Mouse (Mus musculus) CH12.LX (cell line): ENCODE results near the gene Ramp1. TPM values are rescaled to one million over a fixed set of nuclear protein-coding genes. Genes with fewer than 3 reads are reported as not detected.

ENCODE experiments used
- DNase-seq: peaks from one replicate; pipeline ENCODE4 v3.0.0-alpha.2; 2013; ENCODE audit errors: extremely low read depth
- H3K27ac ChIP-seq: 2 replicates; pipeline ENCODE4 v1.5.1; 2012; ENCODE audit warnings: low read depth, mild to moderate bottlenecking, control low read depth, moderate library complexity; ENCODE audit not compliant: insufficient read depth
- H3K27me3 ChIP-seq: replicated peaks from 2 replicates; pipeline ENCODE3; 2012; ENCODE audit warnings: inconsistent platforms
- H3K36me3 ChIP-seq, 2 experiments: replicated peaks in 1 of 2; 2 replicates each; pipeline versions ENCODE3 to v1.6.1; 2012; ENCODE audit warnings: inconsistent platforms in 1 of 2, low read length in 1 of 2, mild to moderate bottlenecking in 1 of 2, mixed read lengths in 1 of 2, moderate library complexity in 1 of 2; ENCODE audit not compliant: control insufficient read depth in 1 of 2, insufficient read depth in 1 of 2
- H3K4me1 ChIP-seq, 2 experiments: 2 replicates each; pipeline ENCODE4 v1.6.1; 2012; ENCODE audit warnings: inconsistent platforms in 1 of 2, moderate library complexity in 1 of 2; ENCODE audit not compliant: insufficient read depth in 2 of 2, control insufficient read depth in 1 of 2
- H3K4me2 ChIP-seq: 2 replicates; pipeline ENCODE4 v1.6.1; 2012; ENCODE audit warnings: low read depth, mild to moderate bottlenecking, control low read depth; ENCODE audit not compliant: poor library complexity, insufficient read depth, severe bottlenecking
- H3K4me3 ChIP-seq, 3 experiments: fragments of 150-350 bp in 1 of 3; sonication (generic) in 1 of 3; replicated peaks in 1 of 3; 2 replicates each; pipeline versions ENCODE3 to v1.5.1; 2011 to 2012; ENCODE audit warnings: low read depth in 2 of 3, low read length in 2 of 3, mild to moderate bottlenecking in 2 of 3, moderate library complexity in 2 of 3, control low read depth in 1 of 3, improper control_type of control experiment in 1 of 3, inconsistent platforms in 1 of 3, mixed read lengths in 1 of 3; ENCODE audit not compliant: poor library complexity in 1 of 3
- H3K79me2 ChIP-seq: replicated peaks from 2 replicates; pipeline ENCODE4 v1.6.1; 2012; ENCODE audit warnings: mild to moderate bottlenecking, moderate library complexity; ENCODE audit not compliant: control insufficient read depth, poor library complexity, insufficient read depth, severe bottlenecking; ENCODE audit errors: extremely low read depth
- H3K9ac ChIP-seq: 2 replicates; pipeline ENCODE4 v1.6.1; 2012; ENCODE audit warnings: low read depth, mild to moderate bottlenecking, control low read depth, moderate library complexity; ENCODE audit not compliant: insufficient read depth
- H3K9me3 ChIP-seq: replicated peaks from 2 replicates; pipeline ENCODE3; 2012; ENCODE audit warnings: low read length, inconsistent platforms, mixed read lengths
- BHLHE40 ChIP-seq: IDR thresholded peaks from 2 replicates; pipeline ENCODE4 v1.6.1; 2011; ENCODE audit warnings: mild to moderate bottlenecking, low read depth, low read length, improper control_type of control experiment
- CTCF ChIP-seq, 2 experiments: IDR thresholded peaks in 1 of 2; conservative IDR thresholded peaks in 1 of 2; 2 replicates each; pipeline ENCODE4 v1.5.1; 2011 to 2012; ENCODE audit warnings: low read depth in 2 of 2, low read length in 2 of 2, improper control_type of control experiment in 1 of 2, inconsistent platforms in 1 of 2, mild to moderate bottlenecking in 1 of 2, moderate library complexity in 1 of 2
- ELF1 ChIP-seq: IDR thresholded peaks from 2 replicates; pipeline ENCODE4 v1.6.1; 2014; ENCODE audit warnings: low read depth, mild to moderate bottlenecking, inconsistent platforms, low read length, improper control_type of control experiment
- EP300 ChIP-seq: IDR thresholded peaks from 2 replicates; pipeline ENCODE4 v1.6.1; 2011; ENCODE audit warnings: low read length, improper control_type of control experiment
- ETS1 ChIP-seq: conservative IDR thresholded peaks from 2 replicates; pipeline ENCODE4 v1.6.1; 2012; ENCODE audit warnings: low read depth, mild to moderate bottlenecking, inconsistent platforms, low read length, improper control_type of control experiment, moderate library complexity
- GABPA ChIP-seq: IDR thresholded peaks from 2 replicates; pipeline ENCODE4 v1.6.1; 2012; ENCODE audit warnings: low read depth, low read length, improper control_type of control experiment, inconsistent platforms; ENCODE audit not compliant: insufficient replicate concordance
- HCFC1 ChIP-seq: IDR thresholded peaks from 2 replicates; pipeline ENCODE4 v1.6.1; 2012; ENCODE audit warnings: low read depth, mild to moderate bottlenecking, inconsistent platforms, low read length, improper control_type of control experiment
- IRF4 ChIP-seq: IDR thresholded peaks from 2 replicates; pipeline ENCODE4 v1.6.1; 2014; ENCODE audit warnings: low read depth, mild to moderate bottlenecking, inconsistent platforms, low read length, improper control_type of control experiment
- JUN ChIP-seq: IDR thresholded peaks from 2 replicates; pipeline ENCODE4 v1.6.1; 2011; ENCODE audit warnings: low read depth, mild to moderate bottlenecking, low read length, improper control_type of control experiment, moderate library complexity; ENCODE audit not compliant: insufficient read depth
- MAFK ChIP-seq: IDR thresholded peaks from 2 replicates; pipeline ENCODE4 v1.6.1; 2011; ENCODE audit warnings: low read length, improper control_type of control experiment; ENCODE audit not compliant: insufficient replicate concordance
- MAZ ChIP-seq: IDR thresholded peaks from 2 replicates; pipeline ENCODE4 v1.6.1; 2012; ENCODE audit warnings: low read depth, mild to moderate bottlenecking, inconsistent platforms, low read length, improper control_type of control experiment, moderate library complexity
- MEF2A ChIP-seq: IDR thresholded peaks from 2 replicates; pipeline ENCODE4 v1.6.1; 2014; ENCODE audit warnings: low read depth, mild to moderate bottlenecking, inconsistent platforms, low read length, improper control_type of control experiment, borderline replicate concordance
- MYC ChIP-seq: IDR thresholded peaks from 2 replicates; pipeline ENCODE4 v1.6.1; 2011; ENCODE audit warnings: low read depth, mild to moderate bottlenecking, improper control_type of control experiment, low read length
- POLR2A ChIP-seq: IDR thresholded peaks from 2 replicates; pipeline ENCODE4 v1.6.1; 2011; ENCODE audit warnings: low read depth, mild to moderate bottlenecking, improper control_type of control experiment, low read length
- RAD21 ChIP-seq: IDR thresholded peaks from 2 replicates; pipeline ENCODE4 v1.6.1; 2011; ENCODE audit warnings: low read depth, mild to moderate bottlenecking, low read length, improper control_type of control experiment, moderate library complexity
- RCOR1 ChIP-seq: conservative IDR thresholded peaks from 2 replicates; pipeline ENCODE4 v1.6.1; 2012; ENCODE audit warnings: low read depth, mild to moderate bottlenecking, inconsistent platforms, low read length, improper control_type of control experiment
- SMC3 ChIP-seq: IDR thresholded peaks from 2 replicates; pipeline ENCODE4 v1.6.1; 2011; ENCODE audit warnings: low read depth, low read length, improper control_type of control experiment
- TCF12 ChIP-seq: IDR thresholded peaks from 2 replicates; pipeline ENCODE4 v1.6.1; 2014; ENCODE audit warnings: low read depth, mild to moderate bottlenecking, inconsistent platforms, low read length, improper control_type of control experiment
- UBTF ChIP-seq: IDR thresholded peaks from 2 replicates; pipeline ENCODE4 v1.6.1; 2012; ENCODE audit warnings: low read depth, mild to moderate bottlenecking, inconsistent platforms, low read length, improper control_type of control experiment, moderate library complexity
- USF1 ChIP-seq: IDR thresholded peaks from 2 replicates; pipeline ENCODE4 v1.6.1; 2014; ENCODE audit warnings: low read depth, mild to moderate bottlenecking, inconsistent platforms, low read length, improper control_type of control experiment
- ZC3H11A ChIP-seq: IDR thresholded peaks from 2 replicates; pipeline ENCODE4 v1.6.1; 2012; ENCODE audit warnings: low read depth, mild to moderate bottlenecking, inconsistent platforms, low read length, improper control_type of control experiment
- ZKSCAN1 ChIP-seq: IDR thresholded peaks from 2 replicates; pipeline ENCODE4 v1.6.1; 2012; ENCODE audit warnings: low read depth, inconsistent platforms, low read length, improper control_type of control experiment, borderline replicate concordance
- ZMIZ1 ChIP-seq: IDR thresholded peaks from 2 replicates; pipeline ENCODE4 v1.6.1; 2012; ENCODE audit warnings: low read depth, mild to moderate bottlenecking, inconsistent platforms, low read length, improper control_type of control experiment
- ZNF384 ChIP-seq: IDR thresholded peaks from 2 replicates; pipeline ENCODE4 v1.6.1; 2012; ENCODE audit warnings: low read depth, low read length, improper control_type of control experiment, inconsistent platforms
- dilution Hi-C: fragments of 300-500 bp; cut with MboI; formaldehyde crosslinking; loops from 2 replicates; pipeline ENCODE4 v1.14.3; 2020; ENCODE audit warnings: low sequenced_read_pairs; ENCODE audit not compliant: extremely low pct_unique_long_range_greater_than_20kb, extremely low pct_ligation_motif_present
- in situ Hi-C: fragments of 300-500 bp; cut with MboI; formaldehyde crosslinking; loops from 3 replicates; pipeline ENCODE4 v1.14.3; 2019; ENCODE audit warnings: low sequenced_read_pairs, low pct_ligation_motif_present, low pct_unique_long_range_greater_than_20kb, mixed read lengths
- polyA plus RNA-seq: library from polyadenylated mRNA; unstranded; fragments of >175 nt; gene quantifications from 2 replicates; pipeline ENCODE4 v1.2.1, GENCODE M21; 2012; ENCODE audit warnings: low read depth; ENCODE audit not compliant: insufficient read length
- total RNA-seq, 2 experiments: library from RNA; depleted of rRNA; stranded (reverse); fragments of 300-350 nt in 1 of 2; fragments of >200 nt in 1 of 2; gene quantifications; 2 replicates each; pipeline ENCODE4 v1.2.3; 2012 to 2014

The Ramp1 gene
- total and polyA plus RNA-seq, 3 experiments: not detected

- TF ChIP-seq CTCF (conservative IDR thresholded peaks at IDR 0.05 in 1 of 2, IDR thresholded peaks at IDR 0.05 in 1 of 2; ENCODE audit: low read depth in 2 of 2, low read length in 2 of 2): peak in 1 of 2 experiments; percentile 83; a peak in 3 of 4 replicates
- no peak for TF ChIP-seq UBTF
- TF ChIP-seq SMC3: peak; percentile 87
- TF ChIP-seq ZNF384: no peak
- peak; percentile 22; the same call in 1 of the 2 replicates for TF ChIP-seq ZC3H11A
- 0 out of 2 replicates have a peak, but pooled peaks have one; percentile 22 for TF ChIP-seq TCF12
- TF ChIP-seq MEF2A: no peak
- TF ChIP-seq RAD21: peak; percentile 64
- DNase-seq: peak; percentile 65
- Histone ChIP-seq H3K4me2 (no peak overlapping the region), H3K9me3 (peaks cover 12% of the 10 kb centered on the region), H3K4me1 (peaks cover 2 to 25% of the 10 kb centered on the region in 2 experiments; a peak in 3 of 4 replicates), H3K4me3 (no peak overlapping the region), H3K9ac (no peak overlapping the region), H3K27me3 (peaks cover 2% of the 10 kb centered on the region), H3K27ac (no peak overlapping the region), H3K36me3 (no peaks in the 10 kb centered on the region), H3K79me2 (no peaks in the 10 kb centered on the region)
- in situ Hi-C loops (no loop called here), dilution Hi-C loops (no loop called here)
These were observed 31.5 kb downstream of the Ramp1 start for GRCm38 (mm10) chr1:91211099-91211498.

- Histone ChIP-seq H3K4me3 (no peak overlapping the region), H3K36me3 (no peaks in the 10 kb centered on the region), H3K9ac (no peak overlapping the region), H3K9me3 (peaks cover 12% of the 10 kb centered on the region), H3K4me1 (peaks cover 5 to 30% of the 10 kb centered on the region in 2 experiments; a peak in 3 of 4 replicates), H3K27me3 (peaks cover 2% of the 10 kb centered on the region), H3K27ac (no peak overlapping the region), H3K79me2 (no peaks in the 10 kb centered on the region), H3K4me2 (no peak overlapping the region)
- in situ Hi-C loops (no loop called here), dilution Hi-C loops (no loop called here)
- TF ChIP-seq ZMIZ1 (no peak), BHLHE40 (no peak), POLR2A (no peak)
- no peak for DNase-seq
These were observed 32.0 kb downstream of the Ramp1 start for GRCm38 (mm10) chr1:91211591-91212008.

- no peak overlapping the region for H3K4me2 ChIP-seq
- in situ Hi-C loops: loop anchor here (5.0 kb wide), 1 partner anchor 33 kb away; no protein-coding TSS in a partner anchor
- H3K27ac ChIP-seq: no peak overlapping the region
- TF ChIP-seq EP300: no peak
- TF ChIP-seq UBTF: no peak
- no peak for TF ChIP-seq IRF4
- TF ChIP-seq SMC3: no peak
- TF ChIP-seq ZKSCAN1: no peak
- no peak for TF ChIP-seq MAZ
- TF ChIP-seq HCFC1: no peak
- no peak for TF ChIP-seq ELF1
- TF ChIP-seq MAFK: no peak
- no peak for TF ChIP-seq ZNF384
- TF ChIP-seq POLR2A: no peak
- no peak for TF ChIP-seq GABPA
- no peak for TF ChIP-seq USF1
- TF ChIP-seq ZC3H11A: no peak
- TF ChIP-seq RCOR1: no peak
- no peak for TF ChIP-seq JUN
- no peak for TF ChIP-seq MYC
- no peak for TF ChIP-seq ETS1
- H3K9me3 ChIP-seq: peaks cover 1% of the 10 kb centered on the region
- no peaks in the 10 kb centered on the region for H3K27me3 ChIP-seq
- no peak overlapping the region for H3K9ac ChIP-seq
- no peaks in the 10 kb centered on the region for H3K36me3 ChIP-seq
- peaks cover 12 to 43% of the 10 kb centered on the region in 2 experiments; a peak in 3 of 4 replicates for H3K4me1 ChIP-seq
- no peak overlapping the region for H3K4me3 ChIP-seq
- H3K79me2 ChIP-seq: no peaks in the 10 kb centered on the region
- dilution Hi-C loops: no loop called here
- no peak for DNase-seq
These were observed 35.6 kb downstream of the Ramp1 start for GRCm38 (mm10) chr1:91215264-91215663.
